Mouse (Mus musculus): Measurements from ENCODE around the gene Rpp38. TPM values are rescaled to one million over a fixed set of nuclear protein-coding genes. Genes with fewer than 3 reads are reported as not detected.
A peak's percentile ranks its signal among the peaks of the same experiment; 100 is the strongest.

Gene Rpp38
- total RNA-seq, 2 experiments from 2014 or later: 5.0 to 5.5 TPM

DNA sequence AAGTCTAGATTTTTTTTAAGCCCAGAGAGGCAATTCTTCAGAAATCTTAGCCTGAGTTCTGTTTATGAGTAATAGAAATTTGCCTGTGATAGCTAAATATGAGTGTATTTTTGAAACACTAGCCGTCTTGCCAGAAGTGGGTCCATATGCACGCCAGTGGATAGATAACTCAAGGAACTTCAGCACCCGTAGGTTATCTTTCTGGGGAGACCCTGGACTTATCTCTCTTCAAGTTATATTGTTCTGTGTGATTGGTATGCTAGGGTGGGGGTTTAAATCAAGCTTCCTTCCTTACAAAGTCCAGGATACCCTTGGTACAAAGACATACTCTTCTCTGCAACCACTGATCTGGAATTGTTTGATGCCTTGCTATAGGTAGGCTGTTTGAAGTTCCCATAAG is 46.7 kb downstream of the Rpp38 start:
- no peak for DNase-seq

DNA sequence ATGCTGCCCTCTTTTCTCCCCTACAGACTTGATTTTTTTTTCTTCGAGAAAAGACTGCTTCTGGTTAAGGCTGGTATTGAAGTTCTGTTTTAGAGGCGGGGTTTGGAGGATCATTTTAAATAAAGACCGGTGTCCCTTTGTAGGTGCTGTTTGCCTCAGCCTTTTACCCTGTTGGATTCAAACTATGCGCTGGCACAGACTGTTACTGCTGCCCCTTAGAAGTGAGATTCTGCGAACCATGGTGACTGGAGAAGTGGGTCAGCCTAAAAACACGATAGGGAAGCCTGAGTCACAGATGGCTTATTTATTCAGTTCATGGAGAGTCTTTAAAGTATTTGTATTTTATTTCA is 47.3 kb downstream of the Rpp38 start:
- DNase-seq: no peak

DNA sequence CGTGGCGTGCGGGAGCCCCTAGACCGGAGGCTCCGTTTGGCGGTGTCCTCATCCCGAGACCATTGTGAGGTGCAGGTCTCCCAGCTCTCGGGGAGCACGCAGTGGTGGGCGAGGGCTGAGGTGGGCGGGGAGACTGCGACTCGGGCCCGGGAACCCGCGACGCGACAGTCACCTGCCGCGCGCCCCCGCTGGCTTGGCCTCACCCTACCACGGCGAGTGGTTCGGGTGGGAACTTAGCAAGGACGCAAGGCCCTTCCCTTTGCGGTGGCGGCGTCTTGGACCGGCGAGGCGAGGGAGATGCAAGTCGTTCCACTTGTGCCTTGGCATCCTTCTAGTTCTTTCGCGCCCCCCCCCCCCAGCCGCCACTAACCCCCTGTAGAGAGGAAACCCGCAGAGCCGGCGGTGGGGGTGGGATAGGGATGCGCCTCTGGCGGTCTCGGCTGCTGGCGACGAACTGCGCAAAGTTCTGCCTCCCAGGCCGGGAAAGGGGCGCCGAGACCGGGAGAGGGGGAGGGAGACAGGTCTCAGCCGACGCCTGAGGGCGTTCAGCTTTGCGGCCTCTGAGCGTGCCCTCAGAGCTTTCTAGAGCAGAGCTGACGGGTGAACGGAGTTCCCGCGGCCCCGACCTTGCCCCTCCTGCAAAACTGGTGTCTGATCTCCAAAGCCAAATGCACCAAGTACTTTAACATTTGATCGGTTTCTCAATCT is 47.8 kb downstream of the Rpp38 start:
- peak; percentile 46 to 66 for DNase-seq

DNA sequence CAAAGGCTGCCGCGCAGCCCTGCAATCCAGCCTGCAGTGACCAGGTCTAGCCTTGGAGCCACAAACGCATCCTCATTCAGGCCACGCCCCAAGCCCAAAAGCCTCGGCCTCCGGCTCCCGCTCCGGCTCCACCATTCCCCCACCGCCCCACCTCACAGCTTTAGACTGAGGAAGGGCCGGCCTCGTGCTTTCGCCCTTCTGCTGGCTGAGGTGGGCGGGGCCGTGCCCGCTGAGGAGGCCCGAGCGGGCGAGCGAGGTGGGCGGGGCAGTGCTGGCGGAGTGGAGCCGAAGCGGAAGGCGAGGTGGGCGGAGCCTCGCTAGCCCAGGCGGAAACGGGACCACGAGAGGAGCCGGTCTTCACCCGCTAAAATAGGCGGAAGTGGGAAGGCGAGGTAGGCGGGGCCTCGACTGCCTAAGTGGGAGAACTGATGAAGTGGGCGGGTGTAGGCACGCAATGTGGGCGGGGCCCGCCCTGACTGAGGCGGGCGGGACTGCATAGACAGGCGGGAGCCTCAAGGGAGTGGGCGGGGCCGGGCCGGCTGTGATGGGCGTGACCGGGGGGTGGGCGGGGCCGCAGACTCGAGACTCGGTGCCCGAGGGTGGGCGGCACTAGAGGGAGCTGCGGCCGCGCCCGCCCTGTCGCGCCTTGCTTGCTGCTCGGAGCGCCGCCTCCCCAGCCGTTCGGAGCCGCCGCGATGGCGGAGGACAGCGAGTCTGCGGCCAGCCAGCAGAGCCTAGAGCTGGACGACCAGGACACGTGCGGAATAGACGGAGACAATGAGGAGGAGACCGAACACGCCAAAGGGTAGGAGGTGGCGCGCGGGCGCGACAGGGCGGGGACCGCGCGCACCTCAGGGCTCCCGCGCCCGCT is 48.6 kb downstream of the Rpp38 start, which contains the start of gene Nmt2:
Gene Nmt2 (plus strand): TSS at position 611 of the 871 bp plus-strand sequence.
- DNase-seq: peak; percentile 99 to 100

DNA sequence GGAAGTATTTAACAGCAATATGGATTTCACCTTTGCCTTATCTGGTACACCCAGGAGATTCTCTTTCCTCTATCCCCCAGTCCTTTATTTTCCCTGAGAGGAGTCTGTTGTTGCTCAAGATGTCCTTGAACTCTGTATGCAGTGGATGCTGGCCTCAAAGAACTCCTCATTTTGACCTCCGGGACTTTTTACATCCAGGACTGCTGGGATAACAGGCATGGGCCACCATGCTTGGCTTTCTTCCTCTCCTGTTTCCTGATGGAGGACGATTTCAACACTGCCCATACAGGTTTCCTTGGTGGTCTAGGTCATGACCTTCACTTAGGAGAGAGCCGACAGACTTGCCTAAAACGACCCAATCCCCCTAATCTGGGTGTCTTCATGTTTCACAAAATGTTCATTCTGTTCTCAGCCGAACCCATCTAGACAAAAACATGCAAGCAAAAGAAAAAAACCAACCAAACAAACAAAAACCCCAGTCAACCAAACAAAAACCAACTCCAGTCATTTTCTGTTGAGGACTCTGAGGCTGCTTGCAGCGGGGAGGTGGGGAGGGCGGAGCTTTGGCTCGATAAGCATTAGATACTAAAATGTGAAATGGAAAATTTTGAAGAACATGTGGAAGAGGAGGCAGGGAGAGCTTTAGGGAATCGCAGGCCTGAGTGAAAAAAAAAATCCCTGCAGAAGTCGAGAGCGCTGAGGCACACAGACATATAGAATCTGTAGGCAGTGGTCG is 49.4 kb downstream of the Rpp38 start:
- DNase-seq: peak in 1 of 2 experiments; percentile 18

DNA sequence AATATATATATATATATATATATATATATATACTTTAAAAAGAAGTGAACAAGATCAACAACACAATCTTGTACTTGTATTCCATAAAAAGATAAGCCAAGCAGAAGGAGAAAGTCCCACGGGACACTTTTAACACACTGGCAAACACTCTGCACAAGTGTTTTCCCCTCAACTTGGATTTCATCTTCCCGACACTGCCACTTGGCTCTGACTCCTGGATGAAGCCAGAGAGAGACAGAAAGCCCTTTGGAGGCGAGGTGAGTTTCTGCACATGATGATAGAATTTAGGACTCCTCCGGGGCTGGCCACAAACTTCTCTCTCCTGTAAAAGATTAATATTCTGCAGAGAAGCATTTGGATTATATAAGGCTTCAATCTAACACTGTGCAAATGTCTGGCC is 51.1 kb downstream of the Rpp38 start:
- DNase-seq: no peak

Other genes with a start within 250 kb of the Rpp38 start
- 10 to 100 TPM; 12.0 to 13.2 TPM for gene Fam171a1, start 218.4 kb downstream of the Rpp38 start, total RNA-seq (2021)
- gene Nmt2, start 48.4 kb downstream of the Rpp38 start, total RNA-seq (2021): 1 to 10 TPM; 8.5 to 9.1 TPM
- gene Acbd7, start 3.5 kb upstream of the Rpp38 start, total RNA-seq (2021): 1 to 10 TPM; 1.4 to 1.8 TPM
- not detected for gene Olah, start 64.6 kb upstream of the Rpp38 start, total RNA-seq (2021)
- 1 to 10 TPM; 2.3 to 2.5 TPM for gene Meig1, start 90.0 kb upstream of the Rpp38 start, total RNA-seq (2021)
- gene Dclre1c, start 91.5 kb upstream of the Rpp38 start, total RNA-seq (2021): 1 to 10 TPM; 2.4 to 4.0 TPM
- gene Suv39h2, start 142.4 kb upstream of the Rpp38 start, total RNA-seq (2021): under 1 TPM; 0.62 to 0.72 TPM
- 1 to 10 TPM in 1 of 2 experiments, under 1 TPM in 1; 0.99 to 1.4 TPM for gene Gm45902, start 180.1 kb upstream of the Rpp38 start, total RNA-seq (2021)
- 10 to 100 TPM; 23.0 to 23.9 TPM for gene Hspa14, start 180.2 kb upstream of the Rpp38 start, total RNA-seq (2021)
- 10 to 100 TPM; 30.3 to 34.8 TPM for gene Cdnf, start 180.4 kb upstream of the Rpp38 start, total RNA-seq (2021)
- 10 to 100 TPM in 1 of 2 experiments, 1 to 10 TPM in 1; 5.5 to 11.9 TPM for gene Fam107b, start 237.8 kb upstream of the Rpp38 start, total RNA-seq (2021)